Mouse (Mus musculus) bone marrow, adult 2 months (tissue): ENCODE data around the gene 1700029P11Rik. TPM values are rescaled to one million over a fixed set of nuclear protein-coding genes. Genes with fewer than 3 reads are reported as not detected.
"Not testable (repeated sequence)": the region's sequence is repeated elsewhere in the genome, so short reads cannot be mapped to it uniquely, and the experiment has no call there.

Experiments
- H3K27ac ChIP-seq: fragments of 200-500 bp; 2 replicates; pipeline ENCODE4 v1.5.1; 2012; ENCODE audit warnings: low read depth, mild to moderate bottlenecking, control low read depth, inconsistent platforms, low read length; ENCODE audit not compliant: control insufficient read depth, poor library complexity, insufficient read depth
- H3K4me1 ChIP-seq: fragments of 200-500 bp; 2 replicates; pipeline ENCODE4 v1.6.1; 2011; ENCODE audit warnings: low read length; ENCODE audit not compliant: control insufficient read depth, insufficient read depth
- H3K4me3 ChIP-seq: fragments of 200-500 bp; replicated peaks from 2 replicates; pipeline ENCODE3; 2011; ENCODE audit warnings: mild to moderate bottlenecking, low read depth, low read length, control low read depth; ENCODE audit not compliant: control insufficient read depth
- CTCF ChIP-seq: fragments of 200-500 bp; IDR thresholded peaks from 2 replicates; pipeline ENCODE4 v1.5.1; 2011; ENCODE audit warnings: low read length, control low read depth; ENCODE audit not compliant: control insufficient read depth, insufficient read depth
- POLR2A ChIP-seq: fragments of 200-500 bp; IDR thresholded peaks from 2 replicates; pipeline ENCODE4 v1.6.1; 2011; ENCODE audit warnings: low read depth, mild to moderate bottlenecking, control low read depth, low read length, borderline replicate concordance; ENCODE audit not compliant: control insufficient read depth
- WGBS: fragments of 180-500 bp; shearing (Covaris S2); methylation state at CpG from one replicate; pipeline ENCODE4 v1.1.7; 2018; 5-methylcytosine and 5-hydroxymethylcytosine counted together
- polyA plus RNA-seq: library from polyadenylated mRNA; stranded (reverse); fragments of >200 nt; gene quantifications from 2 replicates; pipeline ENCODE4 v1.2.4, GENCODE M21; 2011; ENCODE audit warnings: low replicate concordance; ENCODE audit not compliant: missing spikeins, insufficient read depth, insufficient read length

1700029P11Rik gene
- polyA plus RNA-seq, 1 experiment = 3.0 TPM

DNA sequence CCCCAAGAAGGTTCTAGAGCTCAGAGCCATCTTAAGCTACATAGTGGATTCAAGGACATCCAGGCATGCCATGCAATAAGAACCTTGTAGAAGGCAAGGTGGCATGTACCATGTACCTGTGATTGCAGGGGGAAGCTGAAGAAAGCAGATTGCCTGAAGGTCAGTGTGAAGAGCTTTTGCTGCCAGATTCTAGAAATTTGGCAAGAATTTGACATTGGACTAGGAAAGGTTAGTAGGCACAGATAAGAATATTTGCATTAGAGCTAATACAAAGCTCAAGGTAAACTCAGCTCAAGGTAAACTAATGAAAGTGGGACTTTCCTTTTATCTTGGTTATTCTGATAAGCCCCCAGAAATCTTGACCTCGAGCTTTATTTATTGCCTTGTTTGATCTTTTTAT lies 16.1 kb upstream of the 1700029P11Rik start:
- no peak overlapping the region for H3K27ac ChIP-seq
- 61% methylated on average over 1 of the region's 1 CpGs for WGBS
- TF ChIP-seq POLR2A (no peak), CTCF (no peak)

DNA sequence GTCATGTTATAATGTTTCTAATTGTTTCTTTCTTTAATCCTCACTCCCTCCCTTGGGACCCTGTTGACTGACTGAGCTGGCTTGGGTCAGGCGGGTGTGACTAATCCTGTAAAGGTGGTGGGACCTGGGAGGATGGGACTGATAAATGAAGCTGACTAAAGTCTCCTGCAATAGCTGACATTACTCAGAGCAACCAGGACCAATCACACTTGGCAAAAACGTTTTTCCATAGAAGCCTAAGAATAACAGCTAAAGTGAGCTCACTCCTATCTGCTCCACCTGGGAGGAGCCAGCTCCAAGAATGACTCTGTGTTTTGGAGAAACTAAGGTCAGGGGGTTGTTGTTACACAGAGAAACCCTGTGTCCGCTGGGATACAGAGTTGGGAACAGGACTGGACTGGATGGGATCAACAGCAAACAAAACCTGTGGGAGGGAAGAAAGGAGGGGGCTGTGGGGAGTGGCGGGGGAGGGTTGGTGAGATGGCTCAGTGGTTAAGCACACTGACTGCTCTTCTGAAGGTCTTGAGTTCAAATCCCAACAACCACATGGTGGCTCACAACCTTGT lies 15.3 kb upstream of the 1700029P11Rik start:
- no peak for TF ChIP-seq CTCF
- TF ChIP-seq POLR2A = no peak
- no peak overlapping the region for H3K4me3 ChIP-seq
- no peaks in the 10 kb centered on the region for H3K4me1 ChIP-seq
- WGBS = 70% methylated on average over 4 of the region's 4 CpGs
- no peak overlapping the region for H3K27ac ChIP-seq

More for the DNA sequence above, 16.1 kb upstream of the 1700029P11Rik start:
- no peaks in the 10 kb centered on the region for H3K4me1 ChIP-seq
- H3K4me3 ChIP-seq = no peak overlapping the region

DNA sequence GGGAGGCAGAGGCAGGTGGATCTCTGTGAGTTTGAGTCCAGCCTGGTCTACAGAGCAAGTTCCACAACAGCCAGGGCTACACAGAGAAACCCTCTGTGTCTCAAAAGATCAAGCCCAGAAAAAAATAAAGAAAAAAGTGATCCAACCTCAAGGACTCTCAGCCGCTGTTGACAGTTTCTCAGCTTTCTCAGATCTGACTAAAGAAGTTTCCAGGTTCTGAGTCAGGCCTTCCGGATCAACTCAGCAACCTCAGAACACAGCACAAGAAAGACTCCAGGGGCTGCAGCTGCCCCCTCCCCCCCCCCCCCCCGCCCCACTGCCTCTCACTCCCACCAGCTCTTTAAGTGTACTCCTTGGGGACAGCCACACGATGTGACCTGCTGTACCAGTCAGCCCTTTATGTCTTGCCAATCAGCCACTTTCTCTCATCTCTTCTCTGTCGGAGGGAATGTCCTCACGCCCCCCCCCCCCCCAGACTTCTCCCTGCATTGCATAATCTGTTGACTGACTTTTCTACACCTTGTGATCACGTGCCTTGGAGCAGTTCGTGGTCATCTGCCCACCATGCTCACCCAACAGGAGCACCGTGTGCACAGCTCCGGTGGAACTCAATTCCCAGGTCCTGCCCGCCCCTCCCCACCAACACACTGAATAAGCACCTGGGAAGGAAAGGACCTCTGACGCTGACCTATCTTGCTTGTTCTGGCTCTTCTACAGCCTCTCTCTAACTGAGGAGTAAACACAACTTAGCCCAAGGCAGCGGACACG lies 14.1 kb upstream of the 1700029P11Rik start:
- WGBS = 72% methylated on average over 14 of the region's 14 CpGs
- TF ChIP-seq POLR2A = no peak
- TF ChIP-seq CTCF = no peak
- H3K27ac ChIP-seq = no peak overlapping the region
- H3K4me1 ChIP-seq = no peaks in the 10 kb centered on the region
- no peak overlapping the region for H3K4me3 ChIP-seq

DNA sequence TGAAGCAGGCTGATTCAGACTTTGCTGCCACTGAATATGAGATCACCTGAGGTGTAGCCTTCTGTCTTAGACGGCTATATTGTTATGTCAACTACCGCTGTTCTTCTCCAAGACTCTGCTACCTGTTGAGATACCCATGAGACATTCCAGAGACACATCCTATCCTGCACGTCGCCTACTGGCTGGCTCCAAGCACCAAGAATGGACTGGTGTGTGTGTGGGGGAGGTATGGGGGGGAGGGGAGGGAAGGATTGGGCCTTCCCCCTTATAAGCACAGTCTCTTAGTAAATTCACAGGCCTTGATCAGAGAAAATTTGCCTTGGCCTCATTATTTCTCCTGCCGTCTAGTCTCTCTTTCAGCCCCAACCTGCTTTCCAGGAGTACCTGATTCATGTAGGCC lies 12.5 kb upstream of the 1700029P11Rik start:
- Histone ChIP-seq H3K27ac (no peak overlapping the region), H3K4me1 (no peaks in the 10 kb centered on the region), H3K4me3 (no peak overlapping the region)
- TF ChIP-seq POLR2A = no peak
- no peak for TF ChIP-seq CTCF
- 90% methylated on average over 5 of the region's 5 CpGs for WGBS

DNA sequence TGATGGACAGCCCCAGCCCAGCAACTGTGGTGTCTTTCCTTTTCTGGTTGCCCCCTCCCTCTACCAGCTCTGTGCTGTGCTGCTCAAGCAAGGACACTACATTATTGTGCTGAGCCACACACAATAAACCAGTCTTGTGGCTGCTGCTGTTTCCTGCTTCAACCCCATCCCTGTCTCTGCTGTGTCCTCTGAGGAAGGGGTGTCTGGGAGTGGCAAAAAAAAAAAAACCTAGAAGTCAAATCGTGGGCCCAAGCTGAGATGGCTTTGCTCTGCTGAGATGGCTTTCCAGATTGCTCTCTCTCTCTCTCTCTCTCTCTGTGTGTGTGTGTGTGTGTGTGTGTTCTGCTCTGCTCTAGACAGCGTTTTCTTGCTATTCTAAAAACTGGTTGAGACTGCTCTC lies 11.9 kb upstream of the 1700029P11Rik start:
- TF ChIP-seq POLR2A (no peak), CTCF (no peak)
- 39% methylated on average over 2 of the region's 2 CpGs for WGBS
- no peak overlapping the region for H3K4me3 ChIP-seq

DNA sequence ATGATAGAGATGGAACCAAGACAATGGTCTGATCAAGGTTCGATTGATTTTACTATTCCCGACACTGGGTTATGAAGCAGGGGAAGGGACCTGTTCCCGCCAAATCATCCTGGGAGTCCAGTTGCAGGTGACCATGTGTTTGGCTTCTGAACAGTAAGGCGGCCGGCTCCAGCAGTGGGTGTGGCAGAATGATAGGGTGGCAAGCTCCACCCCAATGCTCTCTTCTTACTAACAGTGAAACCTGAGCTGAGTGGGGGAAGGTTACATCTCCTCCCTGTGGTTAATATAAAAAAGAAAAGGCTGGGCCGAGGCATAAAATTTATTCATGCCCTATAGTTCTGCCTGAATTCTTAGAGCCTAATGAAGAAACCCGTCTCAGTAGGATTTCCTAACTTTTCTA lies 11.2 kb upstream of the 1700029P11Rik start:
- H3K4me1 ChIP-seq = no peaks in the 10 kb centered on the region
- WGBS = 61% methylated on average over 7 of the region's 7 CpGs
- no peak for TF ChIP-seq CTCF
- no peak for TF ChIP-seq POLR2A
- H3K27ac ChIP-seq = no peak overlapping the region
- no peak overlapping the region for H3K4me3 ChIP-seq

More for the DNA sequence above, 11.9 kb upstream of the 1700029P11Rik start:
- H3K4me1 ChIP-seq = no peaks in the 10 kb centered on the region
- H3K27ac ChIP-seq = no peak overlapping the region

DNA sequence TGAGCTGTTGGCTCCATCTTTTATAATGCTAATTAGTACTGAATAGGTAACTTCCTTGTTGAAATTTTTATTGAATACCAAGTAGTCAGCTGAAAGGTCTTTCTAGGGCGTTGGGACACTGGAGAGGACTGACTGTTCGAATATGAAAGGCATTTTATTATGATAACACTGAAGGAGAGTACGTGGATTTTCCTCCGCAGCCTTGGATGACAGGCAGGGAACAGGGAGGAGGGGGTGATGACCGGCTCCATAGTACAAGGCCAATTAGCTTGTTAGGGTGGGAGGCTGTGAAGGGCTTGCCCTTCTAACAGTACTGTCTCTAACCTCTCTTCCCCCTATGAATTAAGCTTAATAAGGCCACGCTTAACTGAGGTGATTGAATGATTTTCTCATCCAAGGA lies 10.7 kb upstream of the 1700029P11Rik start:
- whole genome bisulfite sequencing = 83% methylated on average over 6 of the region's 6 CpGs
- H3K4me3 ChIP-seq, H3K4me1 ChIP-seq, H3K27ac ChIP-seq: not testable (repeated sequence)

DNA sequence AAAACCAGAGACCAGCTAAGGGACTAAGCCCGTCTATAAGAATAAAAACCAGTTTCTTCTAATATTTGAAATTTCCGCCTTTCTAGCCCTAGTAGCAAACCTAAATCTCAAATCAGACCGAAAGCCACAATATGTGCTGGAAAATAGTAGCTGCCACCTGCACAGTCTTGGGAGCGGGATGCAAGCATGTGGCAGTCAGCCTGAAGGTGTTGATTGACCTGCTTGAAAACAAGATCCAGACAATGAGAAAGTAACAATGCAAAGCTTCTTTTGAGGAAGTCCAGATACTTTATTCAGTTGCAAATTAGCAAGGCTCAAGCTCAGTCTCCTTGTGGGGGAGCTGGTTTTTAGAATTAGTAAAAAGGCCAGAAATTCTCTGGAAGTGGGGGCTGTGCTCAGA lies 9.8 kb upstream of the 1700029P11Rik start:
- H3K4me1 ChIP-seq, H3K27ac ChIP-seq: not testable (repeated sequence)
- WGBS = 89% methylated on average over 4 of the region's 4 CpGs

DNA sequence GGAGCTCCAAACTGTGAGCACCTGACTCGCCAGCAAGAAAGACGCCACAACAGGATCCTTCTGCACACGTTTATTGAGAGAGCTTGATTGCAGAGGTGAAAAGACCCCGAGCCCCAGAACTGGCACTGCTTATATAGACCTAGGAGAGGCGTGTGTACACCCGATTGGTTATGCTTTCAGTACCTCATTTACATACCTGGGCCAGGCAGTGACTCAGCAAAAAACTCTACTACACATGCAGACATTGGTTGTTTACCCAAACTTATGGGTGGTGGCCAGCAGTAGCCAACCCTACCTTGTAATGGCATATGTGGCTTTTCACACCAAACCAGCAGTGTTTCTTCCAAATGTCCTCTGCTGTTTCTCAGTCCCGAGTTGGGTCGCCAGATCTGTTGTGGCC lies 5.2 kb upstream of the 1700029P11Rik start:
- H3K4me1 ChIP-seq, H3K27ac ChIP-seq, H3K4me3 ChIP-seq: not testable (repeated sequence)
- WGBS = 88% methylated on average over 8 of the region's 8 CpGs

More for the DNA sequence above, 9.8 kb upstream of the 1700029P11Rik start:
- H3K4me3 ChIP-seq = not testable (repeated sequence)
